Mouse (Mus musculus) adipocyte (in vitro differentiated cells): Measurements from ENCODE around the gene Apela.
"Not testable (repeated sequence)": the region's sequence is repeated elsewhere in the genome, so short reads cannot be mapped to it uniquely, and the experiment has no call there.

Source experiments
- DNase-seq: peaks from one replicate; pipeline ENCODE4 v3.0.0-alpha.2; 2016; ENCODE audit warnings: low spot score

The Apela gene

GRCm38 (mm10) chr8:65022485-65022884 lies 14.7 kb downstream of the Apela start:
- DNase-seq, result peak; percentile 30

GRCm38 (mm10) chr8:65018423-65018822 lies 18.7 kb downstream of the Apela start, which contains the start of the genes Trim61 and Trim60:
Trim61 (minus strand) TSS chr8:65018523.
Trim60 (minus strand) TSS chr8:65018584.
- no peak for DNase-seq

GRCm38 (mm10) chr8:65007616-65008015 lies 29.5 kb downstream of the Apela start:
- DNase-seq, result not testable (repeated sequence)

- no peak for DNase-seq
These were observed 38.2 kb downstream of the Apela start for GRCm38 (mm10) chr8:64998806-64999365.

- DNase-seq, result no peak
These were observed 49.4 kb downstream of the Apela start, which contains the start of gene Trim75 for GRCm38 (mm10) chr8:64987731-64988130. Trim75 (minus strand) TSS chr8:64987831.

GRCm38 (mm10) chr8:64983150-64983897 lies 53.8 kb downstream of the Apela start:
- no peak for DNase-seq
